Mouse (Mus musculus) CH12.LX (cell line): Measurements from ENCODE around the gene Atp6v0b. TPM values are rescaled to one million over a fixed set of nuclear protein-coding genes. Genes with fewer than 3 reads are reported as not detected.

ENCODE experiments used
- DNase-seq: peaks from one replicate; pipeline ENCODE4 v3.0.0-alpha.2; 2013; ENCODE audit errors: extremely low read depth
- H3K27ac ChIP-seq: 2 replicates; pipeline ENCODE4 v1.5.1; 2012; ENCODE audit warnings: low read depth, mild to moderate bottlenecking, control low read depth, moderate library complexity; ENCODE audit not compliant: insufficient read depth
- H3K27me3 ChIP-seq: replicated peaks from 2 replicates; pipeline ENCODE3; 2012; ENCODE audit warnings: inconsistent platforms
- H3K36me3 ChIP-seq, 2 experiments: replicated peaks in 1 of 2; 2 replicates each; pipeline versions ENCODE3 to v1.6.1; 2012; ENCODE audit warnings: inconsistent platforms in 1 of 2, low read length in 1 of 2, mild to moderate bottlenecking in 1 of 2, mixed read lengths in 1 of 2, moderate library complexity in 1 of 2; ENCODE audit not compliant: control insufficient read depth in 1 of 2, insufficient read depth in 1 of 2
- H3K4me1 ChIP-seq, 2 experiments: 2 replicates each; pipeline ENCODE4 v1.6.1; 2012; ENCODE audit warnings: inconsistent platforms in 1 of 2, moderate library complexity in 1 of 2; ENCODE audit not compliant: insufficient read depth in 2 of 2, control insufficient read depth in 1 of 2
- H3K4me2 ChIP-seq: 2 replicates; pipeline ENCODE4 v1.6.1; 2012; ENCODE audit warnings: low read depth, mild to moderate bottlenecking, control low read depth; ENCODE audit not compliant: poor library complexity, insufficient read depth, severe bottlenecking
- H3K4me3 ChIP-seq, 3 experiments: fragments of 150-350 bp in 1 of 3; sonication (generic) in 1 of 3; replicated peaks in 1 of 3; 2 replicates each; pipeline versions ENCODE3 to v1.5.1; 2011 to 2012; ENCODE audit warnings: low read depth in 2 of 3, low read length in 2 of 3, mild to moderate bottlenecking in 2 of 3, moderate library complexity in 2 of 3, control low read depth in 1 of 3, improper control_type of control experiment in 1 of 3, inconsistent platforms in 1 of 3, mixed read lengths in 1 of 3; ENCODE audit not compliant: poor library complexity in 1 of 3
- H3K79me2 ChIP-seq: replicated peaks from 2 replicates; pipeline ENCODE4 v1.6.1; 2012; ENCODE audit warnings: mild to moderate bottlenecking, moderate library complexity; ENCODE audit not compliant: control insufficient read depth, poor library complexity, insufficient read depth, severe bottlenecking; ENCODE audit errors: extremely low read depth
- H3K9ac ChIP-seq: 2 replicates; pipeline ENCODE4 v1.6.1; 2012; ENCODE audit warnings: low read depth, mild to moderate bottlenecking, control low read depth, moderate library complexity; ENCODE audit not compliant: insufficient read depth
- H3K9me3 ChIP-seq: replicated peaks from 2 replicates; pipeline ENCODE3; 2012; ENCODE audit warnings: low read length, inconsistent platforms, mixed read lengths
- CHD1 ChIP-seq: IDR thresholded peaks from 2 replicates; pipeline ENCODE4 v1.6.1; 2012; ENCODE audit warnings: low read depth, low read length, improper control_type of control experiment, inconsistent platforms
- CHD2 ChIP-seq: IDR thresholded peaks from 2 replicates; pipeline ENCODE4 v1.6.1; 2011; ENCODE audit warnings: low read length, improper control_type of control experiment
- CTCF ChIP-seq, 2 experiments: IDR thresholded peaks in 1 of 2; conservative IDR thresholded peaks in 1 of 2; 2 replicates each; pipeline ENCODE4 v1.5.1; 2011 to 2012; ENCODE audit warnings: low read depth in 2 of 2, low read length in 2 of 2, improper control_type of control experiment in 1 of 2, inconsistent platforms in 1 of 2, mild to moderate bottlenecking in 1 of 2, moderate library complexity in 1 of 2
- E2F4 ChIP-seq: IDR thresholded peaks from 2 replicates; pipeline ENCODE4 v1.6.1; 2011; ENCODE audit warnings: low read depth, low read length, improper control_type of control experiment; ENCODE audit not compliant: insufficient replicate concordance
- ELF1 ChIP-seq: IDR thresholded peaks from 2 replicates; pipeline ENCODE4 v1.6.1; 2014; ENCODE audit warnings: low read depth, mild to moderate bottlenecking, inconsistent platforms, low read length, improper control_type of control experiment
- GABPA ChIP-seq: IDR thresholded peaks from 2 replicates; pipeline ENCODE4 v1.6.1; 2012; ENCODE audit warnings: low read depth, low read length, improper control_type of control experiment, inconsistent platforms; ENCODE audit not compliant: insufficient replicate concordance
- HCFC1 ChIP-seq: IDR thresholded peaks from 2 replicates; pipeline ENCODE4 v1.6.1; 2012; ENCODE audit warnings: low read depth, mild to moderate bottlenecking, inconsistent platforms, low read length, improper control_type of control experiment
- JUND ChIP-seq: conservative IDR thresholded peaks from 2 replicates; pipeline ENCODE4 v1.6.1; 2011; ENCODE audit warnings: low read depth, low read length, improper control_type of control experiment
- KAT2A ChIP-seq: IDR thresholded peaks from 2 replicates; pipeline ENCODE4 v1.6.1; 2012; ENCODE audit warnings: low read length, improper control_type of control experiment, inconsistent platforms; ENCODE audit not compliant: insufficient replicate concordance
- MAFK ChIP-seq: IDR thresholded peaks from 2 replicates; pipeline ENCODE4 v1.6.1; 2011; ENCODE audit warnings: low read length, improper control_type of control experiment; ENCODE audit not compliant: insufficient replicate concordance
- MAX ChIP-seq: IDR thresholded peaks from 2 replicates; pipeline ENCODE4 v1.6.1; 2011; ENCODE audit warnings: low read length, improper control_type of control experiment
- MAZ ChIP-seq: IDR thresholded peaks from 2 replicates; pipeline ENCODE4 v1.6.1; 2012; ENCODE audit warnings: low read depth, mild to moderate bottlenecking, inconsistent platforms, low read length, improper control_type of control experiment, moderate library complexity
- MXI1 ChIP-seq: IDR thresholded peaks from 2 replicates; pipeline ENCODE4 v1.6.1; 2011; ENCODE audit warnings: mild to moderate bottlenecking, low read depth, low read length, improper control_type of control experiment
- PAX5 ChIP-seq: IDR thresholded peaks from 2 replicates; pipeline ENCODE4 v1.6.1; 2012; ENCODE audit warnings: low read length, inconsistent platforms, mixed read lengths
- POLR2A ChIP-seq: IDR thresholded peaks from 2 replicates; pipeline ENCODE4 v1.6.1; 2011; ENCODE audit warnings: low read depth, mild to moderate bottlenecking, improper control_type of control experiment, low read length
- POLR2AphosphoS2 ChIP-seq: IDR thresholded peaks from 2 replicates; pipeline ENCODE4 v1.6.1; 2011; ENCODE audit warnings: low read depth, low read length, improper control_type of control experiment
- RAD21 ChIP-seq: IDR thresholded peaks from 2 replicates; pipeline ENCODE4 v1.6.1; 2011; ENCODE audit warnings: low read depth, mild to moderate bottlenecking, low read length, improper control_type of control experiment, moderate library complexity
- SIN3A ChIP-seq: IDR thresholded peaks from 2 replicates; pipeline ENCODE4 v1.6.1; 2012; ENCODE audit warnings: low read length, improper control_type of control experiment, inconsistent platforms
- SMC3 ChIP-seq: IDR thresholded peaks from 2 replicates; pipeline ENCODE4 v1.6.1; 2011; ENCODE audit warnings: low read depth, low read length, improper control_type of control experiment
- TCF12 ChIP-seq: IDR thresholded peaks from 2 replicates; pipeline ENCODE4 v1.6.1; 2014; ENCODE audit warnings: low read depth, mild to moderate bottlenecking, inconsistent platforms, low read length, improper control_type of control experiment
- UBTF ChIP-seq: IDR thresholded peaks from 2 replicates; pipeline ENCODE4 v1.6.1; 2012; ENCODE audit warnings: low read depth, mild to moderate bottlenecking, inconsistent platforms, low read length, improper control_type of control experiment, moderate library complexity
- ZC3H11A ChIP-seq: IDR thresholded peaks from 2 replicates; pipeline ENCODE4 v1.6.1; 2012; ENCODE audit warnings: low read depth, mild to moderate bottlenecking, inconsistent platforms, low read length, improper control_type of control experiment
- ZNF384 ChIP-seq: IDR thresholded peaks from 2 replicates; pipeline ENCODE4 v1.6.1; 2012; ENCODE audit warnings: low read depth, low read length, improper control_type of control experiment, inconsistent platforms
- dilution Hi-C: fragments of 300-500 bp; cut with MboI; formaldehyde crosslinking; loops from 2 replicates; pipeline ENCODE4 v1.14.3; 2020; ENCODE audit warnings: low sequenced_read_pairs; ENCODE audit not compliant: extremely low pct_unique_long_range_greater_than_20kb, extremely low pct_ligation_motif_present
- in situ Hi-C: fragments of 300-500 bp; cut with MboI; formaldehyde crosslinking; loops from 3 replicates; pipeline ENCODE4 v1.14.3; 2019; ENCODE audit warnings: low sequenced_read_pairs, low pct_ligation_motif_present, low pct_unique_long_range_greater_than_20kb, mixed read lengths
- polyA plus RNA-seq: library from polyadenylated mRNA; unstranded; fragments of >175 nt; gene quantifications from 2 replicates; pipeline ENCODE4 v1.2.1, GENCODE M21; 2012; ENCODE audit warnings: low read depth; ENCODE audit not compliant: insufficient read length
- total RNA-seq, 2 experiments: library from RNA; depleted of rRNA; stranded (reverse); fragments of 300-350 nt in 1 of 2; fragments of >200 nt in 1 of 2; gene quantifications; 2 replicates each; pipeline ENCODE4 v1.2.3; 2012 to 2014

Atp6v0b gene
- total and polyA plus RNA-seq, 3 experiments = 176 to 202 (median 186) TPM

GRCm38 (mm10) chr4:117890031-117890430 is 2.9 kb upstream of the Atp6v0b start:
- H3K27me3 ChIP-seq = no peaks in the 10 kb centered on the region
- no peak overlapping the region for H3K4me2 ChIP-seq
- DNase-seq = no peak
- H3K27ac ChIP-seq = no peak overlapping the region
- H3K4me3 ChIP-seq = no peak overlapping the region
- H3K9me3 ChIP-seq = no peaks in the 10 kb centered on the region
- in situ Hi-C loops (no loop called here), dilution Hi-C loops (no loop called here)
- H3K36me3 ChIP-seq = peaks cover 31 to 60% of the 10 kb centered on the region in 2 experiments
- peaks cover 21% of the 10 kb centered on the region for H3K79me2 ChIP-seq
- H3K9ac ChIP-seq = no peak overlapping the region
- no peak for TF ChIP-seq TCF12
- no peak for TF ChIP-seq POLR2A
- no peak for TF ChIP-seq HCFC1
- TF ChIP-seq MAX = no peak
- TF ChIP-seq SMC3 = no peak
- TF ChIP-seq CHD2 = no peak
- no peak for TF ChIP-seq POLR2AphosphoS2
- TF ChIP-seq CTCF (conservative IDR thresholded peaks at IDR 0.05 in 1 of 2, IDR thresholded peaks at IDR 0.05 in 1 of 2; ENCODE audit: low read depth in 2 of 2, low read length in 2 of 2) = no peak
- TF ChIP-seq RAD21 = no peak
- TF ChIP-seq MAFK = no peak
- TF ChIP-seq E2F4 = no peak
- TF ChIP-seq ELF1 = no peak
- no peak for TF ChIP-seq CHD1
- no peak for TF ChIP-seq MAZ
- TF ChIP-seq JUND = no peak
- no peak for TF ChIP-seq SIN3A
- TF ChIP-seq UBTF = no peak
- peaks cover 8 to 34% of the 10 kb centered on the region in 2 experiments for H3K4me1 ChIP-seq

- Histone ChIP-seq H3K4me1 (peaks cover 8 to 34% of the 10 kb centered on the region in 2 experiments), H3K4me3 (no peak overlapping the region), H3K27ac (no peak overlapping the region)
- in situ Hi-C loops = no loop called here
- no peak for TF ChIP-seq MAZ
- no peak for TF ChIP-seq MXI1
- no peak for TF ChIP-seq CTCF (conservative IDR thresholded peaks at IDR 0.05 in 1 of 2, IDR thresholded peaks at IDR 0.05 in 1 of 2; ENCODE audit: low read depth in 2 of 2, low read length in 2 of 2)
- TF ChIP-seq KAT2A = no peak
- no peak for TF ChIP-seq SIN3A
- no peak for TF ChIP-seq PAX5
- TF ChIP-seq POLR2AphosphoS2 = no peak
- no peak for TF ChIP-seq RAD21
- no peak for TF ChIP-seq GABPA
- TF ChIP-seq CHD2 = no peak
- no peak for TF ChIP-seq ZNF384
- no peak for TF ChIP-seq ZC3H11A
- no peak for TF ChIP-seq SMC3
- TF ChIP-seq, all 38 proteins: peak for 0
- dilution Hi-C loops = no loop called here
- Histone ChIP-seq H3K9ac (no peak overlapping the region), H3K9me3 (no peaks in the 10 kb centered on the region), H3K4me2 (no peak overlapping the region), H3K79me2 (peaks cover 21% of the 10 kb centered on the region), H3K36me3 (peaks cover 34 to 60% of the 10 kb centered on the region in 2 experiments), H3K27me3 (no peaks in the 10 kb centered on the region)
- no peak for DNase-seq
Measured at GRCm38 (mm10) chr4:117889471-117889870, 2.3 kb upstream of the Atp6v0b start.
